Mouse (Mus musculus) G1E (cell line): ENCODE results near the gene Fam222b. TPM values are rescaled to one million over a fixed set of nuclear protein-coding genes. Genes with fewer than 3 reads are reported as not detected.
A peak's percentile ranks its signal among the peaks of the same experiment; 100 is the strongest.

Source experiments
- ATAC-seq: 2 replicates; pipeline ENCODE4 v1.8.0; 2016; ENCODE audit warnings: mild to moderate bottlenecking; ENCODE audit not compliant: insufficient number of reproducible peaks, poor library complexity, low FRiP score, severe bottlenecking; ENCODE audit errors: extremely low read depth
- DNase-seq: peaks from one replicate; pipeline ENCODE4 v3.0.0; 2012; ENCODE audit warnings: low spot score
- H3K27me3 ChIP-seq: 2 replicates; pipeline ENCODE4 v1.6.1; 2012; ENCODE audit warnings: mild to moderate bottlenecking, low read length, inconsistent platforms; ENCODE audit not compliant: insufficient read depth
- H3K36me3 ChIP-seq: replicated peaks from 2 replicates; pipeline ENCODE3; 2012; ENCODE audit warnings: mild to moderate bottlenecking, inconsistent platforms
- H3K4me1 ChIP-seq: 2 replicates; pipeline ENCODE4 v1.6.1; 2012; ENCODE audit warnings: low read depth, low read length, inconsistent platforms, mixed read lengths; ENCODE audit not compliant: insufficient read depth
- H3K4me3 ChIP-seq: 2 replicates; pipeline ENCODE4 v1.5.1; 2012; ENCODE audit warnings: low read depth, mild to moderate bottlenecking, inconsistent platforms, low read length, moderate library complexity, mixed read lengths
- H3K9me3 ChIP-seq: replicated peaks from 2 replicates; pipeline ENCODE4 v1.6.1; 2012; ENCODE audit warnings: inconsistent platforms
- CTCF ChIP-seq: IDR thresholded peaks from 2 replicates; pipeline ENCODE4 v1.5.1; 2012; ENCODE audit warnings: low read depth, low read length, inconsistent platforms, mixed read lengths
- GATA1 ChIP-seq: IDR thresholded peaks from 2 replicates; pipeline ENCODE4 v1.6.1; 2012; ENCODE audit warnings: borderline replicate concordance, low read length, inconsistent platforms, mixed read lengths
- GATA2 ChIP-seq: IDR thresholded peaks from 2 replicates; pipeline ENCODE4 v1.6.1; 2012; ENCODE audit warnings: low read depth, low read length, inconsistent platforms, borderline replicate concordance
- POLR2AphosphoS5 ChIP-seq: IDR thresholded peaks from 2 replicates; pipeline ENCODE4 v1.6.1; 2012; ENCODE audit warnings: low read depth, low read length, inconsistent platforms; ENCODE audit not compliant: insufficient replicate concordance
- TAL1 ChIP-seq: conservative IDR thresholded peaks from 2 replicates; pipeline ENCODE4 v1.6.1; 2012; ENCODE audit warnings: low read depth, low read length, inconsistent platforms, mixed read lengths
- polyA plus RNA-seq: library from polyadenylated mRNA; stranded (reverse); fragments of >175 nt; gene quantifications from 2 replicates; pipeline ENCODE4 v1.2.3, GENCODE M21; 2012
- total RNA-seq, 2 experiments: library from RNA; stranded (forward) in 1 of 2; stranded (reverse) in 1 of 2; fragments of 200-1000 nt in 1 of 2; fragments of >200 nt in 1 of 2; fragmentation: Nextera tagmentation in 1 of 2; gene quantifications; 2 replicates each; pipeline ENCODE4 v1.2.3; 2014 to 2017

Gene Fam222b
- total and polyA plus RNA-seq, 3 experiments = 1.5 to 28.9 (median 18.1) TPM

DNA sequence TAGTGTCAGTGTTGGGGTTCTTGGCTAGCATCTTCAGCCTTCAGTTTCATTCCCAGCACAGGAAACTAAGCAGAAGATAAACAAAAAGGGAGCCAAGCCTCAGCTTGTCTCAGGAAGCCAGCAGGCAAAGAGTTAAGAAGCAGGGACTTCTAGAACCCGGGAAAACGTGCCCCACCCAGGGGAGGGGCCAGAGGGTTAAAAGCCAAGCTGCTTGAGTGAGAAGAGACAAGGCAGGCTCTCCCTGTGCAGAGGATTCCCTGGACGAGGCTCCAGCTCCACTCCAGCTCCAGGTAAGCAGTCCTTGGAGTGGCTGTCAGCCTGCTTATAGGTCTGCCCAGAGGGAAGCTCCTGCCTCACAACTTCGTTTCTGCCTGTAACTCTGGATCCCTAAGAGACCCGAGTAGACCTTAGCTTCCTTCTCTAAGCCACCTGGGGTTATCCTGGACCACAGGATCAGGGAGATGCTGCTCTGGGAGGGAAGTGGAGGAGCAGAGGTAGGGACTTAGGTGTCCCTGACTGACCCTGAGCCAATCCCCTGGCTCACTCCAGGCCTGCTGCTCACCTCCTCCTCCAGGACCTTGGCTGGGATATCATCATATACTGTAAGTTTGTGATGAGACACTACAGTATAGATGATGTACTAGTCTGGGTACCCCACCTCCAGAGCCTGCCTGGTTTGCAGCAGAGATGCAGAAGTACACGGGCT is 21.9 kb upstream of the Fam222b start:
- Histone ChIP-seq H3K4me3 (peak overlapping the region; percentile 72), H3K27me3 (no peaks in the 10 kb centered on the region), H3K9me3 (no peaks in the 10 kb centered on the region), H3K4me1 (peaks cover 79% of the 10 kb centered on the region), H3K36me3 (peaks cover 70% of the 10 kb centered on the region)
- DNase-seq (no peak), ATAC-seq (no peak)
- no peak for TF ChIP-seq POLR2AphosphoS5

DNA sequence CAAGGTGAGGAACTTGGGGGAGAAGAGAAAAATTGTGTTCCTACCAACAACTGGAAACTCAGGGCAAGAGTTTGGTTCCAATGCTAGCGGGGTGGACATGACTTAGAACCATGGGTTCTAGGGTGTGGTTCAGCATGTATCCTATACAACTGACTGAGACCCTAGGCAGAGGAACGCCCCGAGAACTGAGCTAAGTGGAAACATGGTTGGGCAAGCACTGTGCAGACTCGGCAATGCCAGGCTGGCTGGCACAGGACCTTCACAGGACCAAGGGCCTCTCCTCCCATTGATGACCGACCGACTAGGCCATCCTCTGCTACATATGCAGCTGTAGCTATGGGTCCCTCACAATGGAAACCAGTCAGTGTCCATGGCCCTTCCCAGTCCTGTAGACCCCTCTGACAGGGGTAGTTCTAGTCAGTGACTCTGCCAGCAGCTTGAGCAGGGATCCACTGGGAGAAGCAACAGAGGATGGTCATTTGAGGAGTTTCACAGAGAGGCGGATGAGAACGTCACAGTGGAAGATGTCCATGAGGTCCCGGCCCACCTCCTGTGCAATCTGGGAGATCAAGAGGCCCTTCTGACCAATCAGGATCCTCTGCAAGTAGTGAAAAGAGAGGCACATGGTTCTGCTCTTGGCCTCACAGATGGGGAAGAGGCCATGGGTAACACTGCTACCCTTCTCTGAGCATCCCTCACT is 20.7 kb upstream of the Fam222b start:
- peaks cover 75% of the 10 kb centered on the region for H3K4me1 ChIP-seq
- TF ChIP-seq GATA1 (no peak), CTCF (no peak), TAL1 (no peak), GATA2 (no peak), POLR2AphosphoS5 (no peak)
- no peak for DNase-seq
- peaks cover 78% of the 10 kb centered on the region for H3K36me3 ChIP-seq
- peak overlapping the region; percentile 72 for H3K4me3 ChIP-seq
- no peaks in the 10 kb centered on the region for H3K27me3 ChIP-seq
- no peak for ATAC-seq
- H3K9me3 ChIP-seq = no peaks in the 10 kb centered on the region

- H3K36me3 ChIP-seq = peaks cover 83% of the 10 kb centered on the region
- peaks cover 74% of the 10 kb centered on the region for H3K4me1 ChIP-seq
- DNase-seq (no peak), ATAC-seq (no peak)
- peak overlapping the region; percentile 72; the same call in 1 of the 2 replicates for H3K4me3 ChIP-seq
- no peaks in the 10 kb centered on the region for H3K9me3 ChIP-seq
- TF ChIP-seq POLR2AphosphoS5 = no peak
- TF ChIP-seq GATA2 = no peak
- no peak for TF ChIP-seq GATA1
- no peak for TF ChIP-seq CTCF
- TF ChIP-seq TAL1 = no peak
- no peaks in the 10 kb centered on the region for H3K27me3 ChIP-seq
Measured at GRCm38 (mm10) chr11:78074277-78074652, 20.2 kb upstream of the Fam222b start.

GRCm38 (mm10) chr11:78074666-78075065 is 19.8 kb upstream of the Fam222b start:
- H3K4me3 ChIP-seq = peak overlapping the region; percentile 72; the same call in 1 of the 2 replicates
- H3K4me1 ChIP-seq = peaks cover 74% of the 10 kb centered on the region

GRCm38 (mm10) chr11:78079961-78080921 is 14.2 kb upstream of the Fam222b start, which contains the start of gene Eral1:
TSS of gene Eral1 (minus strand) at chr11:78080383.
- no peaks in the 10 kb centered on the region for H3K9me3 ChIP-seq
- H3K4me3 ChIP-seq = peak within 1 kb of the TSS; percentile 89
- no peak for TF ChIP-seq CTCF
- no peak for TF ChIP-seq GATA1
- TF ChIP-seq GATA2 = no peak
- TF ChIP-seq TAL1 = no peak
- no peak; the same call in 1 of the 2 replicates for TF ChIP-seq POLR2AphosphoS5
- H3K4me1 ChIP-seq = peaks cover 36% of the 10 kb centered on the region
- no peaks in the 10 kb centered on the region for H3K27me3 ChIP-seq
- ATAC-seq (peak; percentile 76), DNase-seq (peak; percentile 85)
- peaks cover 35% of the 10 kb centered on the region for H3K36me3 ChIP-seq

More at GRCm38 (mm10) chr11:78074666-78075065, 19.8 kb upstream of the Fam222b start:
- ATAC-seq = no peak
- Histone ChIP-seq H3K27me3 (no peaks in the 10 kb centered on the region), H3K36me3 (peaks cover 83% of the 10 kb centered on the region), H3K9me3 (no peaks in the 10 kb centered on the region)
- no peak for DNase-seq
- TF ChIP-seq CTCF (no peak), GATA1 (no peak), POLR2AphosphoS5 (no peak), GATA2 (no peak), TAL1 (no peak)
